Mouse (Mus musculus): ENCODE data around the gene Tmem256.
"Not testable (repeated sequence)": the region's sequence is repeated elsewhere in the genome, so short reads cannot be mapped to it uniquely, and the experiment has no call there.

Tmem256 gene

GRCm38 (mm10) chr11:69858113-69858998 lies 20.0 kb downstream of the Tmem256 start, which contains the start of gene Tnk1:
TSS of gene Tnk1 (minus strand) at chr11:69858730.
- DNase-seq = no peak

- DNase-seq = not testable (repeated sequence)
Observed at GRCm38 (mm10) chr11:69863729-69864128, 25.4 kb downstream of the Tmem256 start.

GRCm38 (mm10) chr11:69864138-69864860 lies 26.0 kb downstream of the Tmem256 start:
- no peak for DNase-seq

GRCm38 (mm10) chr11:69865561-69865960 lies 27.2 kb downstream of the Tmem256 start:
- DNase-seq = no peak

- no peak for DNase-seq
Observed at GRCm38 (mm10) chr11:69867335-69867734, 29.0 kb downstream of the Tmem256 start.

- no peak for DNase-seq
Observed at GRCm38 (mm10) chr11:69870289-69871069, 32.2 kb downstream of the Tmem256 start.

GRCm38 (mm10) chr11:69871822-69872221 lies 33.5 kb downstream of the Tmem256 start:
- DNase-seq = no peak

GRCm38 (mm10) chr11:69872451-69872850 lies 34.1 kb downstream of the Tmem256 start:
- no peak for DNase-seq

- no peak for DNase-seq
Observed at GRCm38 (mm10) chr11:69876186-69876585, 37.9 kb downstream of the Tmem256 start.

- DNase-seq = peak; percentile 79
Observed at GRCm38 (mm10) chr11:69876867-69877266, 38.6 kb downstream of the Tmem256 start.

GRCm38 (mm10) chr11:69877878-69878277 lies 39.6 kb downstream of the Tmem256 start, which contains the start of gene Tmem95:
TSS of gene Tmem95 (minus strand) at chr11:69878018.
- DNase-seq = no peak

- no peak for DNase-seq
Observed at GRCm38 (mm10) chr11:69878399-69878798, 40.1 kb downstream of the Tmem256 start.

GRCm38 (mm10) chr11:69878952-69879351 lies 40.6 kb downstream of the Tmem256 start:
- DNase-seq = no peak

GRCm38 (mm10) chr11:69879711-69880110 lies 41.4 kb downstream of the Tmem256 start:
- no peak for DNase-seq

GRCm38 (mm10) chr11:69880506-69880852 lies 42.2 kb downstream of the Tmem256 start:
- DNase-seq = peak; percentile 36

GRCm38 (mm10) chr11:69880853-69881603 lies 42.7 kb downstream of the Tmem256 start, which contains the start of gene Kctd11:
TSS of gene Kctd11 (minus strand) at chr11:69881406.
- DNase-seq = peak; percentile 66

- DNase-seq = no peak
Observed at GRCm38 (mm10) chr11:69881787-69882670, 43.7 kb downstream of the Tmem256 start.

GRCm38 (mm10) chr11:69883066-69883465 lies 44.8 kb downstream of the Tmem256 start:
- no peak for DNase-seq

GRCm38 (mm10) chr11:69883527-69884151 lies 45.3 kb downstream of the Tmem256 start:
- no peak for DNase-seq

GRCm38 (mm10) chr11:69884240-69884639 lies 45.9 kb downstream of the Tmem256 start:
- no peak for DNase-seq

GRCm38 (mm10) chr11:69884663-69885062 lies 46.3 kb downstream of the Tmem256 start:
- no peak for DNase-seq

Data from cerebellum, adult 11 months (tissue).